Mouse (Mus musculus) Patski (cell line): ENCODE measurements around the gene Mfn2. TPM values are rescaled to one million over a fixed set of nuclear protein-coding genes. Genes with fewer than 3 reads are reported as not detected.

Source experiments
- ATAC-seq: fragments of 100-300 bp; one replicate; pipeline ENCODE4 v1.8.0; 2021
- CTCF ChIA-PET: fragments of 350-600 bp; sonication (Branson Sonifier 250); formaldehyde crosslinking; loops from one replicate; lab custom pipeline; 2022; ENCODE audit warnings: inconsistent platforms; lab: Charles Lee
- POLR2A ChIA-PET: fragments of 350-600 bp; sonication (Branson Sonifier 250); formaldehyde crosslinking; loops from one replicate; lab custom pipeline; 2022; ENCODE audit warnings: antibody characterized with exemption, inconsistent platforms; lab: Charles Lee
- DNase-seq: peaks from one replicate; pipeline ENCODE4 v3.0.0-alpha.2; 2011; ENCODE audit warnings: low read depth, low spot score
- H3K27me3 ChIP-seq: fragments of 371-371 bp; one replicate; pipeline ENCODE4 v1.5.1; 2021
- CTCF ChIP-seq: fragments of 100-300 bp; IDR thresholded peaks from one replicate; pipeline ENCODE4 v1.5.1; 2021
- in situ Hi-C: fragments of 300-500 bp; cut with MboI; formaldehyde crosslinking; loops from 3 replicates; pipeline ENCODE4 v1.11.1; 2018; ENCODE audit warnings: low pct_unique_long_range_greater_than_20kb, mixed read lengths
- polyA plus RNA-seq: library from polyadenylated mRNA; unstranded; gene quantifications from one replicate; pipeline ENCODE4 v1.2.3, GENCODE M21; 2021

The Mfn2 gene
- polyA plus RNA-seq, 1 experiment from 2014 or later, result 52.4 TPM

- ChIA-PET CTCF (interaction anchor here (1.6 kb wide), 2 partner anchors 12 to 13 kb away, joined by 3 read pairs; no protein-coding TSS in a partner anchor), POLR2A (no interaction called here)
- peak; percentile 78 for TF ChIP-seq CTCF
- peak; percentile 54 for ATAC-seq
- no peaks in the 10 kb centered on the region for H3K27me3 ChIP-seq
- no peak for DNase-seq
- in situ Hi-C loops, result loop anchor here (5.0 kb wide), 1 partner anchor 34 kb away; no protein-coding TSS in a partner anchor
Observed at GRCm38 (mm10) chr4:147918459-147919121, 14.1 kb upstream of the Mfn2 start.

GRCm38 (mm10) chr4:147909486-147909885, 5.0 kb upstream of the Mfn2 start:
- POLR2A ChIA-PET, result interaction anchor here (0.6 kb wide), 1 partner anchor 27 kb away, joined by 3 read pairs; no protein-coding TSS in a partner anchor

GRCm38 (mm10) chr4:147906230-147906629, 1.7 kb upstream of the Mfn2 start:
- ChIA-PET CTCF (interaction anchor here (1.0 to 1.3 kb wide), 2 partner anchors 10 to 13 kb away, joined by 3 read pairs; no protein-coding TSS in a partner anchor), POLR2A (no interaction called here)
- H3K27me3 ChIP-seq, result no peaks in the 10 kb centered on the region
- DNase-seq (peak; percentile 54), ATAC-seq (peak; percentile 87)
- in situ Hi-C loops, result no loop called here
- no peak for TF ChIP-seq CTCF

More at GRCm38 (mm10) chr4:147909486-147909885, 5.0 kb upstream of the Mfn2 start:
- ATAC-seq (no peak), DNase-seq (no peak)
- CTCF ChIA-PET, result interaction anchor here (0.6 to 0.7 kb wide), 2 partner anchors 25 to 57 kb away, joined by 3 read pairs; no protein-coding TSS in a partner anchor
- no peak for TF ChIP-seq CTCF
- in situ Hi-C loops, result no loop called here
- no peaks in the 10 kb centered on the region for H3K27me3 ChIP-seq

GRCm38 (mm10) chr4:147905090-147905659, 671 bp upstream of the Mfn2 start:
- H3K27me3 ChIP-seq, result no peaks in the 10 kb centered on the region
- CTCF ChIA-PET, result interaction anchor here (1.0 to 1.3 kb wide), 2 partner anchors 11 to 14 kb away, joined by 3 read pairs; no protein-coding TSS in a partner anchor
- in situ Hi-C loops, result no loop called here
- ATAC-seq, result no peak
- no peak for TF ChIP-seq CTCF
- POLR2A ChIA-PET, result interaction anchor here (0.7 to 1.3 kb wide), 2 partner anchors 11 to 31 kb away, joined by 3 to 4 read pairs; partner anchors contain the start of gene Plod1
- DNase-seq, result no peak

GRCm38 (mm10) chr4:147903601-147904000, 903 bp downstream of the Mfn2 start:
- TF ChIP-seq CTCF, result no peak
- H3K27me3 ChIP-seq, result no peaks in the 10 kb centered on the region
- CTCF ChIA-PET, result interaction anchor here (1.5 kb wide), 1 partner anchor 11 kb away, joined by 5 read pairs; no protein-coding TSS in a partner anchor
- DNase-seq, result no peak
- no peak for ATAC-seq
- in situ Hi-C loops, result no loop called here
- POLR2A ChIA-PET, result interaction anchor here (1.2 kb wide), 1 partner anchor 13 kb away, joined by 3 read pairs; no protein-coding TSS in a partner anchor

GRCm38 (mm10) chr4:147902906-147903500, 1.5 kb downstream of the Mfn2 start:
- no peak for TF ChIP-seq CTCF
- CTCF ChIA-PET, result interaction anchor here (1.5 kb wide), 1 partner anchor 11 kb away, joined by 5 read pairs; no protein-coding TSS in a partner anchor
- in situ Hi-C loops, result no loop called here
- ATAC-seq, result no peak
- H3K27me3 ChIP-seq, result no peaks in the 10 kb centered on the region
- POLR2A ChIA-PET, result interaction anchor here (1.2 kb wide), 1 partner anchor 12 kb away, joined by 3 read pairs; no protein-coding TSS in a partner anchor
- no peak for DNase-seq

- ChIA-PET CTCF (no interaction called here), POLR2A (no interaction called here)
- TF ChIP-seq CTCF, result no peak
Observed at GRCm38 (mm10) chr4:147900452-147900851, 4.1 kb downstream of the Mfn2 start.

GRCm38 (mm10) chr4:147897348-147897747, 7.2 kb downstream of the Mfn2 start:
- ChIA-PET POLR2A (no interaction called here), CTCF (no interaction called here)
- no peaks in the 10 kb centered on the region for H3K27me3 ChIP-seq
- in situ Hi-C loops, result no loop called here
- TF ChIP-seq CTCF, result no peak
- DNase-seq (no peak), ATAC-seq (no peak)

More at GRCm38 (mm10) chr4:147900452-147900851, 4.1 kb downstream of the Mfn2 start:
- H3K27me3 ChIP-seq, result no peaks in the 10 kb centered on the region
- in situ Hi-C loops, result no loop called here
- ATAC-seq (no peak), DNase-seq (no peak)

- POLR2A ChIA-PET, result no interaction called here
- no peak for TF ChIP-seq CTCF
- no peaks in the 10 kb centered on the region for H3K27me3 ChIP-seq
- DNase-seq (no peak), ATAC-seq (no peak)
- in situ Hi-C loops, result no loop called here
- CTCF ChIA-PET, result no interaction called here
Observed at GRCm38 (mm10) chr4:147896411-147896810, 8.1 kb downstream of the Mfn2 start.

GRCm38 (mm10) chr4:147895815-147896330, 8.6 kb downstream of the Mfn2 start:
- DNase-seq, result no peak
- ChIA-PET CTCF (no interaction called here), POLR2A (no interaction called here)
- TF ChIP-seq CTCF, result no peak
- in situ Hi-C loops, result no loop called here
- H3K27me3 ChIP-seq, result no peaks in the 10 kb centered on the region
- no peak for ATAC-seq
